Mouse (Mus musculus): ENCODE results near the gene Gtf2a2. TPM values are rescaled to one million over a fixed set of nuclear protein-coding genes. Genes with fewer than 3 reads are reported as not detected.

The Gtf2a2 gene
- polyA plus RNA-seq, 1 experiment from 2014 or later: 200 TPM

DNA sequence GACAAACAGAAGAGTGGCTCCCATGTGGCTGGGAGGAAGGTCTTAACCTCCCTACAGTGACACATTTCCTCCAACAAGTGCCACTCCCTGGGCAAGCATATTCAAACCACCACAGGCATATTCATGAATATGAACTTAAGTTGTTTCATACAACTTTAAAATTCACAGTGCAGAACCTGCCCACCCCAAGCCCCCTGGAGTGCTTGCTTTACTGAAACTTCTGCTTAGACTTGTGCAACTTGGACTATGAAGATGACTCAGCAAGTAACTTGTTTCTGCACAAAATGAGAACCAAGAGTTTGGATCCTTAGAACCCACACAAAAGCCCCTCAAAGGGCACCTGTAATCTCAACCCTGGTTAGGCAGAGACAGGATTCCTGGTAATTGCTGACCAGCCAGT, 12.3 kb downstream of the Gtf2a2 start:
- H3K4me1 ChIP-seq: no peaks in the 10 kb centered on the region
- no peaks in the 10 kb centered on the region for H3K27me3 ChIP-seq (ENCODE audit: low read depth, poor library complexity, severe bottlenecking)
- H3K4me3 ChIP-seq: no peak overlapping the region
- H3K36me3 ChIP-seq: peaks cover 33% of the 10 kb centered on the region
- H3K9me3 ChIP-seq (replicated peaks): no peaks in the 10 kb centered on the region
- H3K27ac ChIP-seq (replicated peaks): no peak overlapping the region
- no peak for DNase-seq (ENCODE audit: low spot score)

DNA sequence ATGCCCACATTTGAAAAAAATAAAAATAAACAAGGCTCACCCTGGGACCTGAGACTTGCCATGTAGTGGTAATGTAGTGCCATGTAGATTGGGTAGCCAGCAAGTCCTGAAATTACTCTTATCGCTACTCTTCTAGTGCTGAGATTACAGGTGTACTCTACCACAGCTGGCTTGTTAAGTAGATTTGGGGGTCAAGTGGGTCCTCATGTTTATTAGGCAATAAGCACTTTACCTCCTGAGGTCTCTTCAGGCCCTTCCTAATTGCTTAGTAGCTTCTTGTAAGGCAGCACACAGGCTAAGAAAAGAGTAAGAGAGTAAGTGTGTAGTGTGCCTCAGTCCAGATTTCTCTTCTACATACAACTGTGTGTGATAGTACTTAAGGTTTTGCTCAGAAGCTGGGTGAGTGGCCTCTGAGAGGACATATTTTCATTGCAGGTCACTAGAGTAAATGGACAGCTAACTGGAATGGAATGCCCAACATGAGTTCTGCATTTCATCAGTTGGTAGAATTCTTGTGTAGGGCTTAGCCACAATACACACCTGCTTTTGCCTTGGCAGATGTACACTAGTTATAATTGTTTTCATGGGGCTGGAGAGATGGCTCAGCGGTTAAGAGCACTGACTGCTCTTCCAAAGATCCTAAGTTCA, 13.1 kb downstream of the Gtf2a2 start:
- H3K4me3 ChIP-seq: no peak overlapping the region
- DNase-seq (ENCODE audit: low spot score): no peak
- no peaks in the 10 kb centered on the region for H3K27me3 ChIP-seq (ENCODE audit: low read depth, poor library complexity, severe bottlenecking)
- peaks cover 25% of the 10 kb centered on the region for H3K36me3 ChIP-seq
- 89% methylated on average over 2 of the region's 2 CpGs for WGBS
- H3K27ac ChIP-seq (replicated peaks): no peak overlapping the region
- no peaks in the 10 kb centered on the region for H3K9me3 ChIP-seq (replicated peaks)
- H3K4me1 ChIP-seq: no peaks in the 10 kb centered on the region

DNA sequence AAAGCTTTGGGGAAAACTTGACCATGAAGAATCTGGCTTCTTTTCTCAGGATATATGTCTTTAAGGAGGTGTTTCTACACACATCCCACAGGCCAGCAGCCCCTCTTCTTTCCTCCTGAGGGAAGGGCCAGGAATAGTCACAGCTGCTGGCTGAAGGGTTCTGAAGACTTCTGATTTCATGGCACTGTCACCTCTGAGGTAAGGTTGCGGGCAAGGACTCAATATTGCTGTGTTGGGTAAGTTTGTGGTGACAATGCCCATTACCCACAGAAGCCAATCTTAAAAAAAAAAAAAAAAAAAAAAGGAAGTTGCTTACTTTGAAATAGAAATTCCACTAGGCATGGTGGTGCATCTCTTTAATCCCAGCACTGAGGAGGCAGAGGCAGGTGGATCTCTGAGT, 19.8 kb downstream of the Gtf2a2 start:
- no peaks in the 10 kb centered on the region for H3K27me3 ChIP-seq (ENCODE audit: low read depth, poor library complexity, severe bottlenecking)
- no peak for DNase-seq (ENCODE audit: low spot score)
- H3K27ac ChIP-seq (replicated peaks): no peak overlapping the region
- H3K4me3 ChIP-seq: no peak overlapping the region
- H3K4me1 ChIP-seq: no peaks in the 10 kb centered on the region
- WGBS: 94% methylated on average over 1 of the region's 1 CpGs
- H3K9me3 ChIP-seq (replicated peaks): no peaks in the 10 kb centered on the region
- no peaks in the 10 kb centered on the region for H3K36me3 ChIP-seq

DNA sequence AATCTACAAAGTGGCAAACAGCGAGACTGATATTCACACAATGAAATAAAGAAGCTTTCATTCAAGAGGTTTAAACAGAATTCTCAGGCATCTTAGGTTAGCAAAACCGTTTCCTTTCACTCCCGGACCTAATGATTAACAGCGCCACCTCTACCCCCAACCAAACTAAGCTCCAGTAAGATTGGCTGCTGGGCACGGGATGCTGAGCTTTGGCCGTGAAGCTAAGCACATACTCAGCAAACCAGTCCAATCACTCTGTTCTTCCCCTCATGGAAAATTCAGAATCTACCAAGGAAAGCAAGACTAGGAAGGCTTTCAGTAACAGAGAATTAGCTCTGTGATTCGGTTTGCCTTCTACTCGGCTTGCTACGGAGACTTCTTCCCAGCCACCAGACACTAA, 20.7 kb downstream of the Gtf2a2 start:
- WGBS: 83% methylated on average over 9 of the region's 9 CpGs
- DNase-seq (ENCODE audit: low spot score): no peak
- Histone ChIP-seq H3K9me3 (replicated peaks) (no peaks in the 10 kb centered on the region), H3K4me3 (no peak overlapping the region), H3K36me3 (no peaks in the 10 kb centered on the region), H3K27ac (replicated peaks) (no peak overlapping the region), H3K27me3 (ENCODE audit: low read depth, poor library complexity, severe bottlenecking) (no peaks in the 10 kb centered on the region), H3K4me1 (no peaks in the 10 kb centered on the region)

DNA sequence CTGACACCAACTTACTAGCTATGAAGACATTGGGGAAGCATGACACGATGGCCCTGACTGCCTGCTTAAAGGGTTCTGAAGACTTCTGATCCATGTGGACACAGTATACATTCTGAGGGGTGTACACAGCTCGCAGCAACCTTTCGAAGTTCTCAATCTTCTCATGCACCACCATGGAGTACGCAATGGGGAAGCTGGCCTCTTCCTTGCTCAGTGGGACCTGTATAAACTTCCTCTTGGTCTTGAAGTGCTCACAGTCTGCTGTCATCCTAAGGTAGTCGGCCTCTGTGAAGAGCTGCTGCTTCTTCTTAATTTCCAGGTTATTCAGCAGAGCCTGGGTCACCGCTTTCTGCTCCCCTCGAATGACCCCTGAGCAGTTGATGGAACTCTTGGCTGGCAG, 22.4 kb downstream of the Gtf2a2 start:
- WGBS: 90% methylated on average over 7 of the region's 7 CpGs
- no peak for DNase-seq (ENCODE audit: low spot score)
- H3K4me1 ChIP-seq: no peaks in the 10 kb centered on the region
- H3K27ac ChIP-seq (replicated peaks): no peak overlapping the region
- no peaks in the 10 kb centered on the region for H3K36me3 ChIP-seq
- no peak overlapping the region for H3K4me3 ChIP-seq
- no peaks in the 10 kb centered on the region for H3K9me3 ChIP-seq (replicated peaks)
- H3K27me3 ChIP-seq (ENCODE audit: low read depth, poor library complexity, severe bottlenecking): no peaks in the 10 kb centered on the region

DNA sequence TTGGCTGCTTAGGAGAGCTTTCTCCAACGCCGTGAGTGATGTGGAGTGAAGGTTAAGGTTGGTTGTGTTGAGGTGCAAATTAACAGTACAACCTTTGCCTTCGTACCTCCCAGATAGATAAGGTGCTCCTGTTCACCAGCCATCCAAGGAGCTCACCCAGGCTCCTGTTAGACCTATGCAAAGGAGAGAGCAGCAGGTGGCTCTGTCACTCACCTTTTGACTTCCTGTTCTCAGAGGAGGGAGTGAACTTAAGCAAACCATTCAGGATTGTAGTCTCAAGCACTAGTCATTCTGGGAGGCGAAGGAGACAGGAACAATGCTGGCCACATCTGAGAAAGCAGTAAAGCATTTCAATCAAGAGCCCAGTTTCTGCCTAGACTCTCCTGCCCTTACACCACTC, 24.3 kb downstream of the Gtf2a2 start:
- Histone ChIP-seq H3K36me3 (no peaks in the 10 kb centered on the region), H3K4me3 (no peak overlapping the region), H3K9me3 (replicated peaks) (no peaks in the 10 kb centered on the region), H3K27me3 (ENCODE audit: low read depth, poor library complexity, severe bottlenecking) (no peaks in the 10 kb centered on the region), H3K4me1 (no peaks in the 10 kb centered on the region), H3K27ac (replicated peaks) (no peak overlapping the region)
- no peak for DNase-seq (ENCODE audit: low spot score)
- whole genome bisulfite sequencing: 73% methylated on average over 4 of the region's 4 CpGs

DNA sequence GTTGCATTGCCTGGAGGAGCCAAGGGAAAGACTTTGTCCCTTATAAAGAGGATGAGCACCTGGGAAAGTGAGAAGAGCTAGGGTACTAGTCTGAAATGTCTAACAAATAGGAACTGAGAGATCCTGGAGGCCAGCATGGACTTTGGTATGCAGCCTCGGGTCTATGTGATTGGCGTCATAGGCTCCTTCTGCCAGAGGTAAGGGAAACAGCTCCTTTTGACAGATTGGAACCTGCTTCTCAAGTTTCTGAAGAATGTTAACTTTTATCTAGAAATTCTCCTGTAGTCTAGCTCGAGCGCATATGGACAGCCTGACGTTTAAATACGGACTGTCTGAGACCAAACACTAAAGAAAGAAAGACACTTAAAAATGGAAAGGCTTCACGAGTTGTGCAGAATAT, 25.6 kb downstream of the Gtf2a2 start, which contains the start of gene Gcnt3:
Gene Gcnt3 (minus strand): TSS at position 101 of the 400 bp plus-strand sequence.
- Histone ChIP-seq H3K4me3 (no peak within 1 kb of the TSS), H3K36me3 (no peaks in the 10 kb centered on the region), H3K27ac (replicated peaks) (no peak within 1 kb of the TSS), H3K27me3 (ENCODE audit: low read depth, poor library complexity, severe bottlenecking) (no peaks in the 10 kb centered on the region), H3K4me1 (no peaks in the 10 kb centered on the region), H3K9me3 (replicated peaks) (no peaks in the 10 kb centered on the region)
- no peak for DNase-seq (ENCODE audit: low spot score)
- 93% methylated on average over 7 of the region's 7 CpGs for WGBS

DNA sequence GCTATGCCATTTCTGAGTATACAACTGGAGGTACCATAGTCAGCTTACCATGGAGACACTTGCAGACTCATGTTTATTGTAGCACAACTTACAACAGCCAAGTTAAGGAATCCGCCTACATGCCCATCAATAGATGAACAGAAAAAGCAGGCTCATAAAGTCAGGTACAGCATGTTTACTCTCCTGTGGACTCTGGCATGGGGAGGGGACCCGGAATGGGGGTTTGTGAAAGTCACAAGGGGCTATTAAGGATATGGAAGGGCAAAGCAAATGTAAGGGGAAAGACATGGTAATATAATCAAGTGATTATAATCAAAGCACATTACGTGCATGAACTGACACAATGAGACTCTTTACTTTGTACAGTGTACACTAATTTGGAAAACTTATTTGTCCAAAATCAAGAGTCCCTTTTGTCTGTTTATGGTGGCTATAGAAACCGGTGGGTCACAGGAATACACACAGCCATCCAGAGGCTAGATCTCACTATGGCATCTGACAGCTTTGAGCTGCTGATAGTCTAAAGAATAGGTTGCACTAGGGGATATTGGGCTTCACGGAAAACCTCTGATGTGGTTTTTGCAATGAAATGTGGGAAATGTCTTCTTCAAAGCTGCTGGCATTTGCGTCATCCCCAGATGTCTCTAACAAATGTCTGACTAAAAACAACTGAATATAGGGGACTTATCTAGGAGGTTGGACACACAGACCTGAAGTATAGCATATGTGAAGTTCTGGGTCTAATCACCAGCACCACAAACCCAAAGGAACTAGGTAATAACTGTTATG, 27.4 kb downstream of the Gtf2a2 start:
- Histone ChIP-seq H3K4me3 (no peak overlapping the region), H3K9me3 (replicated peaks) (no peaks in the 10 kb centered on the region), H3K27ac (replicated peaks) (no peak overlapping the region), H3K4me1 (no peaks in the 10 kb centered on the region), H3K36me3 (no peaks in the 10 kb centered on the region), H3K27me3 (ENCODE audit: low read depth, poor library complexity, severe bottlenecking) (no peaks in the 10 kb centered on the region)
- 89% methylated on average over 6 of the region's 6 CpGs for WGBS
- DNase-seq (ENCODE audit: low spot score): no peak

DNA sequence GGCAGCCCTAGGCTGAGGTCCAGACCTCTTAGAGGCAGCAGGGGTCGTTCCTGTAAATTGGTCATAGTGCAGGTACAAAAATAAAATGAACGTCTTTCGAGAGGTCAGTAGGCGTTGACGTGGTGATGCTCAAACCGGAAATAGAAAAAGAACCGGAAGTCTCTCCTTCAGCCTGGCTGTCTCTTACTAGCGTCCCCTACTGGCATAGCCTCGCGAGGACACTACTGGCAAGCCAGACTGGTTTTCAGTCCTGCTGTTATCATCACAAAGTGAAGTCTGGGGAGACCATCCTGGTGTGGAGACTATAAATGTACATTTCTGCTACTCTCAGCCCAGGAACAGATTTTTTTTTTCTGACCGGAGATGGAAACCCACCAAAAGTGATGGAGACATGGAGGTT, 28.2 kb downstream of the Gtf2a2 start:
- Histone ChIP-seq H3K36me3 (no peaks in the 10 kb centered on the region), H3K27me3 (ENCODE audit: low read depth, poor library complexity, severe bottlenecking) (no peaks in the 10 kb centered on the region), H3K4me1 (no peaks in the 10 kb centered on the region), H3K4me3 (no peak overlapping the region), H3K27ac (replicated peaks) (no peak overlapping the region), H3K9me3 (replicated peaks) (no peaks in the 10 kb centered on the region)
- DNase-seq (ENCODE audit: low spot score): no peak
- WGBS: 86% methylated on average over 11 of the region's 11 CpGs

DNA sequence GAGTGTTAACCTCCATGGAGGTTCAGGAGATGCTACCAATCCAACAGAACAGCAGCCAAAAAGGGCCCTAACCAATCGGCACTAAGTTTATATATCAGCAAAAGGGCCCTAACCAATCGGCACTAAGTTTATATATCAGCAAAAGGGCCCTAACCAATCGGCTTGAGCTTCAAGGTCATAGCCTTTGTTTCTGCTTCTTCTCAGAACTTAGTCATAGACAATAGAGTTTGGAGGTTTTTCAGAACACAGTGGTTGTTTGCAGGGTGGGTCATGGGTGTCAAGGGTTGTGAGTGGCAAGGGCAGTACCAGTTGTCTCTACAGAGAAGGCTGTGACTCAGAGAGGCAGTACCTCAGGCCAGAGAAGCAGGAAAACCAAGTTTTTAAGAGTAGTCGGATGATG, 29.8 kb downstream of the Gtf2a2 start:
- Histone ChIP-seq H3K27me3 (ENCODE audit: low read depth, poor library complexity, severe bottlenecking) (no peaks in the 10 kb centered on the region), H3K4me1 (no peaks in the 10 kb centered on the region), H3K4me3 (no peak overlapping the region), H3K36me3 (no peaks in the 10 kb centered on the region), H3K27ac (replicated peaks) (no peak overlapping the region), H3K9me3 (replicated peaks) (no peaks in the 10 kb centered on the region)
- DNase-seq (ENCODE audit: low spot score): no peak
- WGBS: 93% methylated on average over 4 of the region's 4 CpGs

DNA sequence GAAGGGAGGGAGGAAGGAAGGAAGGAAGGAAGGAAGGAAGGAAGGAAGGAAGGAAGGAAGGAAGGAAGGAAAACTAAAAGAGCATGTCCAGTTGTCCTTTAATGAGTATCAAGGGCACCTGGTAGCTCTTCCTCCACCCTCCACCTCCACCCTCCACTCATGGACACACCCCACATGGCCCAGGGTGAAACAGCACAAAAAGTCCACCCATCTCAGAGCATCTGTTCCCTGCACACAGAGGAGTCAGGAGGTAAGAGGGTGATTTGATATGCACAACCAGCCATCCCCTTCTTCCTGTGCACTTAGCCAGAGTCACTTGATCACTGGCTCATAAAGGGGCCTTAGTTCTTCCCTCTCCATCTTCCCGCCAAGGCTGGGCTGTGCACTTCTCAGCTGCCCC, 30.6 kb downstream of the Gtf2a2 start:
- Histone ChIP-seq H3K9me3 (replicated peaks) (no peaks in the 10 kb centered on the region), H3K4me1 (no peaks in the 10 kb centered on the region), H3K27ac (replicated peaks) (no peak overlapping the region), H3K36me3 (no peaks in the 10 kb centered on the region), H3K4me3 (no peak overlapping the region), H3K27me3 (ENCODE audit: low read depth, poor library complexity, severe bottlenecking) (no peaks in the 10 kb centered on the region)
- no peak for DNase-seq (ENCODE audit: low spot score)
- WGBS: 83% methylated on average over 1 of the region's 1 CpGs

DNA sequence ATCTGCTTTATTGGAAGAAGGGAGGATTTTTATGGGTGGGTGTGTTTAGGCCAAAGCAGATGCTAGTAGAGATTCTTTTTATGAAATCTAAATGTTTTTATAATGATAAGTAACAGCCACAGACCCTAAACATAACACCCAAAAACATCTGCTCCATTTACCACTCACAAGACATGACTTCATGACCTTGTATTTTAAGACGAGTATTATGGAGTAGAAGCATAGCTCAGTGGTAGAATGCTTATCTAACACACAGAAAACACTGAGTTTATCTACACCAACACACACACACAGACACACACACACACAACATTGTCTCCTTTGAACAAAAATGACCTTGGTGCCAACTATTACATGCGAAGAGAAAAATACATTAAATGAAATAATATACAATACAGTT, 32.5 kb downstream of the Gtf2a2 start:
- no peaks in the 10 kb centered on the region for H3K27me3 ChIP-seq (ENCODE audit: low read depth, poor library complexity, severe bottlenecking)
- no peaks in the 10 kb centered on the region for H3K9me3 ChIP-seq (replicated peaks)
- H3K4me1 ChIP-seq: peaks cover 18% of the 10 kb centered on the region
- H3K27ac ChIP-seq (replicated peaks): no peak overlapping the region
- 79% methylated on average over 2 of the region's 2 CpGs for WGBS
- no peak for DNase-seq (ENCODE audit: low spot score)
- no peak overlapping the region for H3K4me3 ChIP-seq
- no peaks in the 10 kb centered on the region for H3K36me3 ChIP-seq

DNA sequence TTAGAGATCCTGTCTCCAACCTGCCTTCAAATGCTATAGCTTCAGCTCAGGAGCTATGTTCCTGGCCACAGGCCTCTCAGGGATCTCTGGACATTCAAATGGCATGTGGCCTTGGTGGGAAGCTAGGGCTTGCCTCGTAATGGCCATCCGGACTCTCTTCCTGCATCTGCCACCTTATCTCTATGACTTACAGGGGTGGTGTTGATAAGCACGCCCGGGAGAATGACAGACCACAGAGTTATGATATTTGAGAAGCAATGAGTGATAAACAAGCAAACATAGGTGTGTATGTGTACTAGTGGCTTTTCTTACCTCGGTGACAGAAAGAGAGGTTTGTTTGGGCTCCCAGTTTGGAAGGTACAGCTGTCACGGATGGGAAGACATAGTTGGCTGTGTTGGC, 33.9 kb downstream of the Gtf2a2 start:
- H3K9me3 ChIP-seq (replicated peaks): no peaks in the 10 kb centered on the region
- WGBS: 88% methylated on average over 6 of the region's 6 CpGs
- DNase-seq (ENCODE audit: low spot score): no peak

More for the DNA sequence above, 33.9 kb downstream of the Gtf2a2 start:
- H3K36me3 ChIP-seq: no peaks in the 10 kb centered on the region
- H3K4me3 ChIP-seq: no peak overlapping the region
- H3K27ac ChIP-seq (replicated peaks): no peak overlapping the region
- H3K27me3 ChIP-seq (ENCODE audit: low read depth, poor library complexity, severe bottlenecking): no peaks in the 10 kb centered on the region
- H3K4me1 ChIP-seq: peaks cover 25% of the 10 kb centered on the region
